Mouse (Mus musculus) layer of hippocampus, postnatal 14 days (tissue): ENCODE measurements around the gene Rhbdf1. TPM values are rescaled to one million over a fixed set of nuclear protein-coding genes. Genes with fewer than 3 reads are reported as not detected.

ENCODE experiments used
- DNase-seq, 2 experiments: peaks; one replicate each; pipeline ENCODE4 v3.0.0; 2021 to 2022; ENCODE audit warnings: low spot score in 2 of 2, mixed read lengths in 1 of 2
- long read RNA-seq, 2 experiments: library from polyadenylated mRNA; stranded (forward); transcript quantifications; one replicate each; pipeline ENCODE4 v2.0.0; 2021
- total RNA-seq, 2 experiments: library from RNA; stranded (reverse); gene quantifications; 2 replicates each; pipeline ENCODE4 v1.2.3; 2021

Rhbdf1 gene
- total RNA-seq: 10 to 100 TPM; 23.6 to 29.5 TPM
- long read RNA-seq, experiment 1, transcript Rhbdf1-201 (18 exons, 2,946 nt): major isoform, 17 of 32 reads
- long read RNA-seq, experiment 1, partial matches to known transcripts: 3 of 32 reads
- long read RNA-seq, experiment 1, other reads (novel, unspliced or antisense): 12 of 32 reads
- long read RNA-seq, experiment 2, transcript Rhbdf1-201 (18 exons, 2,946 nt): major isoform, 19 of 32 reads
- long read RNA-seq, experiment 2, partial matches to known transcripts: 4 of 32 reads
- long read RNA-seq, experiment 2, other reads (novel, unspliced or antisense): 9 of 32 reads

DNA sequence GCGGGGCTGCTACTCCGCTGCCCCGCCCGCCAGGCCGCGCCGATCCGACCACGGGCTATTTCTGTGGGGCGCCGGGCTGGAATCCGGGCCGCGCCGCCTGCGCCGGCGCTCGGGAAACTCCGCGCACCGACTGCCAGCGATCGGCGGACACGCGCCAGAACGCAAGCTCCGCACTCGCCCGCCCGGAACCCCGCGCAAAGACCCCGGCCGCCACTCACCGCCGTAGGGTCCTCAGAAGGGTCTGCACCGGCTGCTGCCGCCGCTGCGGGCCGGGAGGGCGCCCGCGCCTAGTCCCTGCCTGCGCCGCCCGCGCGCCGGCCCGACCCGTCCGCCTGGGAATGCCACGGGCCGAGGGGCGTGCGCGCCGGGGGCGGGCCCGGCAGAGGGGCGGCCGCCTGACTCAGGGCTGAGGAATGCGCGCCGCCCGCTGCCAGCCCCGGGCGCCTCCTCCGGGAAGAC is at the start of gene Rhbdf1:
TSS of gene Rhbdf1 (minus strand) at position 350 of the 459 bp plus-strand sequence.
- no peak for DNase-seq

DNA sequence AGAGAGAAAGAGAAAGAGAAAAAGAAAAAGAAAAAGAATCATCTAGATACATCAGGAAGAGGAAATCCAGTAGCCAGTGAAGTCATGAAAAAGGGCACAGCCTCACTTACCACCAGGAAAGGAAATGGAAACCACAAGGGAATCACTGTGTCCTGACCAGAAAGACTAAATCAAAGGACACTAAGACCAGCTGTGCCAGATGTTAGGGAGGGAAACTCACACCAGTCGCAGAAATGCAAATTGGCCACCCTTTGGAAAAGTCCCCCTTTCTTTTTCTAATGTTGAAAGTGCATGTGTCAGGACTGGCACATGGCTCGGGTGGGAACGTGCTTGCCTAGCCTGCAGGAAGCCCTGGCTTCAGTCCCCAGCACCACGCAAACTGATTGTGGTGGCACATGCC is 49.1 kb upstream of the Rhbdf1 start:
- DNase-seq: no peak

DNA sequence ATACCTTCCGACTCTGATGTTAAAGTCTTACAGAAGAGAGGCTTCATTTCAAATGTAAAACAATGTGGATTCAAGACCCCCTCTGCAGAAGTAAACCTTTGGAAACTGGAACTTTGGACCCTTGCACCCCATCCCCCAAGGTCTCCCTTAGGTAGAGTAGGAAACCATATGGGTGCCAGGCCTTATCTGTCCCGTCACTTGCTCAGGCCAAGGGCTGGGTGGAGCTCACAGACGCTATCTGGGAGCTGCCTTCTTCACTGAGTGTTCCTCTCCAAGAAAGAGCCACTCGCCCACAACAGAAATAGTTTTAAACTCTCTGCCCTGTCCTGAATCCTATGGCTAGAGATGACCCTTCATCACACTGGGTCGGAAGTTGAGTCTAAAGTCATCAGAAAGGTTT is 46.9 kb upstream of the Rhbdf1 start:
- no peak for DNase-seq

- DNase-seq: no peak
Observed at GRCm38 (mm10) chr11:32267964-32268363, 45.9 kb upstream of the Rhbdf1 start.

DNA sequence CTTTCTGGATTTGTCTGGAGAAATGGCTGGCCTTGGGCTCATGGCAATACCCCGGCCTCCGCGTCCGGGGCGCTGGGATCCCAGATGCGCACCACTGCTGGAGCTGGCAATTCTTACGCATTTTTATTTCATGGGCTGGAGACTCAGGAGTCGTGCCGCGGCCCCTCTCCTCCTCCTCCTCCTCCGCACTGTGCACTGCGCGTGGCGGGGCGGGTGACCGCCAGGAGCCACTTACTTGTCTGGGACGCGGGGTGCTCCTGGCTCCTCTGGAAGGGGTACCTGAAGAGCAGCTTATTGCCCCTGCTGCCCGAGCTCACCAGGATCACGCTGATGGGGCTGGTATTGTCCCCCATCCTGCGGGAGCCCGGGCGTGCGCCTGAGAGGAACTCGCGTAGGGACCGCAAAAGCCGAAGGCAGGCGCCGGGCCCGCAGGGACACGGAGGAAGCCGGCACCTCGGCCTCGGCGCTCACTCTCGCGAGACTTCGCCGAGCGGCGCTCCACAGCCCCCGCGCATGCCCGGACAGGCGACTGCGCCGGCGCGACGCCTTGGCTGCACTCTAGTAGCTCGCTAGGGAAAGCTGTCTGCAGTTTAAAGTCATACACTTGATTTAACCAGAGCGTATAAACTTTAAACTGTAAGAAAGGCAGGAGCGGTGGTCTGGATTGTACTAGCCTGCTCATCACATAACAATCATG is 45.2 kb upstream of the Rhbdf1 start, which contains the start of gene Nprl3:
TSS of gene Nprl3 (minus strand) at position 520 of the 697 bp plus-strand sequence.
- DNase-seq: peak; percentile 95 to 97

DNA sequence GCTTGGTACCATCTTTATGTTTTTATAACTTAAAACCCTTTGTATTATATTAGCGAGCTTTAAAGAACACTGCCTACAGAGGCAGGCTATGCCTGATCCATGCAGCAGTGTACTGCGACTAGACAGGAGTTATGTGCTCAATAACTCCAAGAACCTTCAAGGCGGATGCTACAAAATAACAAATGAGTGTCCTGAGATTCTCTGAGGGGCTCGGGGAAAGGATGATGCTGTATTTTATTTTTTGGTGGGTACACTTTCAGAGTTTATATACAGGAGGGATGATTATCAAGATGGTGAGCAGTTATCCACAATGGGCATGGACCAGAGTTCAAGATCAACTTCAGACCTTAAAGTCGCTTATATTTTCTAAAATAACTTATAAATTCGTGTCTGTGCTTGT is 44.7 kb upstream of the Rhbdf1 start:
- no peak for DNase-seq

DNA sequence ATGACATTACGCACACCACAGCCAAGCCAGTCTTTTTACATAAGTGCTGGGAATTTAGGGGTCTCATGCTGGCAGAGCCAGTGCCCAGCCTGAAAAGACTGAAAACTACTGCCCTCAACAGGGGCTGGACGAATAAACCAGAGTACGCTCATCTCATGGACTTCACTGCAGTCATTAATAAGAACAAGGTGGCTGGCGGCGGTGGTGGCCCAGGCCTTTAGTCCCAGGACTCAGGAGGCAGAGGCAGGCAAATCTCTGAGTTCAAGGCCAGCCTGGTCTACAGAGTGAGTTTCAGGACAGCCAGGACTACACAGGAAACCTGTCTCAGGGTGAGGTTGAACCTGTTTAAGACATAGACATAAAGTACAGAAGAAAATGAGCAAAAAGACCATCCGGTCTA is 44.1 kb upstream of the Rhbdf1 start:
- no peak for DNase-seq

- no peak for DNase-seq
Observed at GRCm38 (mm10) chr11:32265117-32265738, 43.1 kb upstream of the Rhbdf1 start.

- no peak for DNase-seq
Observed at GRCm38 (mm10) chr11:32262674-32263415, 40.7 kb upstream of the Rhbdf1 start.

DNA sequence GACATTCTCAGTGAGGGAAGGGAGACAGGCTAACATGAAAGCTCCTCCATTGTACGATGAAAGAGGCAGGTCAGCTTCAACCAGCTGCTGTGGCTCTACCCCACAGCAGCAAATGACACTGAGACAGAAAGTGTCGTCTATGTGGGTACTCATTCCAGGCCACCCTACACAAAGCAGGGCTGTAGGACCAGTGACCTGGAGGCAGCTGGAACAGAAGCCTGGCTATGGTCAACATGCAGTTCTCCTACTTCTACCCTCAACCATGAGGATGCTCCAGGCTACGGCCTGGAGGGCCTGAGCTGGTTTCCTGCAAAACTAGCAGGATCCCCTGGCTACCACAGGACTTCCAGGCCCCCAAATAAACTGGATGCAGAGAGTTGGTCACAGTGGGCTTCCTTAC is 34.5 kb upstream of the Rhbdf1 start:
- no peak for DNase-seq

GRCm38 (mm10) chr11:32256146-32256545 is 34.0 kb upstream of the Rhbdf1 start:
- no peak for DNase-seq

DNA sequence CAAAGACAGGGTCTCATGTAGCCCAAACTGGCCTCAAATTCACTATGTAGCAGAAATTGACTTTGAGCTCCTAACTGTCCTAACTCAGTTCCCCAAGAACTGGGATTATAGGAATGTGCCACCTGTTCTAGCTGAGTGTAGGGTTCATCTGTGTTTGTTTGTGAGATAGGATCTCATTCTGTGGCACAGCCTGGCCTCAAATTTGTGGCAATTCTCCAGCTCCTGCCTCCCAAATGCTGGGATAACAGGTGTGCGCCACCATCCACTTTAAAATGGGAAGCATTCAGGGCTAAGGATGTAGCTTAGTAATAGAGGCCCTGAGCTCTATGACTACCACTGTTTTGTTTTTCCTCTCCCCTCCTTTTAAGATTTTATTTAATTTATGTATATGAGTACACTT is 31.0 kb upstream of the Rhbdf1 start:
- no peak for DNase-seq

DNA sequence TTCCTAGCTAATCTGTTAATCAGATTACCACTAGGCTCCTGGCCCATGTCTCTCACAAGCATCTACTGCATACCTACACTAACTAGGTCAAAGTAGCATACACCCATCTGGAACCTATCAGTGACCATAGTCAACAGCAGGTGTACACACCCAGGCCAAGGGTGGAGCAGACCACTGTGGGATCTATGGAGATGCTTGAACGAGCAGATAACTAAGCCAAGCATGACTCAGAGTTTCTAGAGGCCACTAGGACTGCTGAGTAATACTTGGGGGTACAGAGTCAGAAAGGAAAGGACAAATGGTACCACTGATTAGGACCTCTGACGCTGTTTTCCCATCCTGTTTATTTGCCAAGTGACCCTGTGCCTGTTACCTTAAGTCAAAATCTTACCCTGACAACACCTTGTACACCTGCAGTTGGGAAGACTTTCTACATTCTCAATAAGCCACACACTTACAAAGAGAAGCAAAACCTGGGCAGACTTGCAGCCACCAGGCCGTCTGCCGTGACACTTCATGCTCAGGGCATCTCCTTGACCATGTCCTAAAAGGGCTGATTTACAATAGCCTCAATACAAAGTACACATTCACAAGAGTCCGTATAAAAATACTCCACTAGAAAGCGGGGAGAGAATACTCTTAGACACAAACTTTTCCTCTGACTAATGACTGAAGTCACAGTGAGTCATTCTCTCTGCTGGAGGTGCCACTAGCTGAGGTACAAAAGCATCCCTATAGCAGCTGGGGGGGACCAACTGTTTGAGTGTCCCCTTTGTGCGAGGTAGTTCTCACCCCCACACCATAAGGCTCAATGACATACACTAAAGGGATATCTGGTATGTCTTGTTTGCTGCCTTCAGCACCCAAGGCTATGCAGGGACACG is 29.0 kb upstream of the Rhbdf1 start:
- DNase-seq: no peak

DNA sequence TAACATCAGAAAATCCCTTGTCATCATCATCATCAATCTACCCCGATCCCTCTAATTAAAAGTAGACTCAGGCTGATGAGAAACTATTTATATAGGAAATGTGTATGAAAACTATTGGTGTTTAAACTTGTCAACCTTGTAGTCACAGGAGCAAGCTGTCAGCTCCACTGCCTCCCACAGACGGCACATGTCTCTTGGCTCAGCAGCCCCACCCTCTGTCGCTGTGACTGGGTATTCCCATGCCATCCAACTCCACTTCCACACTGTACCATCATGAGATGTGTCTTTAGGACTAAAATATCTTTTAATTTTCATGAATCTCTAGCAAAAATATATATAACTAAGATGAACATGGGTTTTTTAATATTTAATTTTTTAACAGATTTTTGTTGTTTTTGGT is 26.2 kb upstream of the Rhbdf1 start:
- peak in 1 of 2 experiments; percentile 66 for DNase-seq

DNA sequence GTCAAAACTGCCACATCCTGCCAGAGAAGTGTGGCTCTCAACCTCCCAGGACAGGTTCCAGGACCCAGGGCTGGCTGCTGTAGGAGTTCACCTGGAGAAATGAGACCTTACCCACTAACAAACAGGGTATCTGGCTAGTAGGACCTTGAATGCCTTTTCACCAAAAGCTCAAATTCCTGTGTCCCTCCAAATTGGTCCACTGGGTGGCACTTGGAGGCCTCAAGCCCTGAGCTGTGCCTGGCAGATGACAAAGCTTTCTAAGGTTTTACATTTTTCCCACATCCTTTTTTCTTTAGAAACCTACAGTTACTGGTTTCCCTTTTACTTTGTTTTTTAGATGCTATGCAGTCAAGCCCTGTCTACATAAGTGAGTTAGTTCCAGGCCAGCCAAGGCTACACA is 25.0 kb upstream of the Rhbdf1 start:
- no peak for DNase-seq

GRCm38 (mm10) chr11:32245614-32246013 is 23.5 kb upstream of the Rhbdf1 start:
- DNase-seq: no peak

DNA sequence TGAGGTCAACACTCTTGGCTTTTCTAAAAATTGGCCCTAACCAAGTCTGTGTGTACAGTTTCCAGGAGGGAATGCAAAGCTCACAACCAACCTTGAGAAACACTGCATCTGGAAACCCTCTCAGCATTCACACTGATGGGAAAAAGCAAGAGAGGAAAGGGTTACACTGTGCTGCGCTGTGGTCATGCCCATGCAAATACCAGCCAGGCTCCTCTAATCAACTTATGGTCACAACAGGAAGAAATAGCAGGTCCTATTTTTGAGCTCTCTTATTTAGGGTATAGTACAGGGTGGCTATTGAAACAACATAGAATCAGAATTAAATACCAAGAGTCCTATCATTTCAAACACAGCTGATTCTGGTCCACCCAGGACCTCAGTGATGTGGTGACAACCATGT is 22.5 kb upstream of the Rhbdf1 start:
- DNase-seq: no peak

- no peak for DNase-seq
Observed at GRCm38 (mm10) chr11:32244064-32244463, 22.0 kb upstream of the Rhbdf1 start.

DNA sequence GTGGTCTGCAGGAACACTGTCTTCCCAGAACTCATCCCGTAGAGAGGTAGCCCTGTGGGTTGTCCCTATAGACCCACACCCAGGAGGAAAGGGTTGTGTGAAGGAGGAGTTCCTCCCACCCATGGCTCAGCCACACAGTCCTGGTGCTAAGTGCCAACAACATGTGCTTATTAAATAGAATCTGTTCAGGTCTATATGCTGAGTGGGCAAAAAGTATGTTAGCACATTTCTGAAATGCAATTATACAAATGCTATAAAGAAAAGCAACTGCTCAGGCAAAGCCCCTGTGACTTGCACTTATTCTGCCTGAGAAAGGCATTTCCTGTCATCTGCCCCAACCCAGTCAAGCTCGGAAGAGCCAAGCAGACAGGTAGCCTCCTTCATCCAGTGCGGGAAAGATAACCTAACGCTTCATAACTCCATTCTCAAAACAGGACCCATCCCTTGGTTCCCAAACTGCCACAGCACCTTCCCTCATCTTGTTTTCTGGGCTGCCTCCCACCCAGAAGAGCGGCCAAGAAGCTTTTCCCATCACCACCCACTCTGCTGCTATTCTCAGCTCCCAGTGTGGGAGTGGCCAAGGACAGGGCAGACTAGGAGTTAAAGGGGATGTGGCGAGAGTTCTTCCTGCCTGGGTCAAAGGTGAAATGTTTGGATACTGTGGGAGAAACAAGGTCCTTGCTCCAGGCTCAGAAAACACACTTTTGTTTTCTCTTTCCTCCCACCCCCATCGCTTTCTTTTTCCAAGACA is 21.3 kb upstream of the Rhbdf1 start:
- DNase-seq: no peak

DNA sequence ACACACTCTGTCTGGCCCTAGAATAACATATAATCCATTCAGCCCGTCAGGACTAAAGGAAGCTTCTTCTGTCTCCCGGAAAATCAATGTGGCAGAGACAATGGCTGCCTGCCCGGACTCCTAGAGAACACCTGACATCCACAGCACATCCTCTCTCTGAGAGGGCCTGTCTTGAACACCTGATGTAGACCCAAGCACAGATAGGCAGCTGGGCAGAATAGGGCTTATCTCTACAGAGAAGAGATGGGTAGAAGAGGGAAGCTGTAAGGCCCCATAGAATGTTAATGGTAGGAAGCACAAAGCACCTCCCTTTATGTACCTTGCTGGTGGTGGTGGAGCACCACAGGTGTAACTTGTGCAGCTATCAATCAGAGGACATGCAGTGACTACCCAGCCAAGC is 20.1 kb upstream of the Rhbdf1 start:
- no peak for DNase-seq
